Mouse (Mus musculus) heart, postnatal 10 days (tissue): ENCODE results near the gene Shc4. TPM values are rescaled to one million over a fixed set of nuclear protein-coding genes. Genes with fewer than 3 reads are reported as not detected.

Experiments
- DNase-seq, 2 experiments: peaks; one replicate each; pipeline ENCODE4 v3.0.0; 2021
- intact Hi-C: fragments of 180-260 bp; cut with DNase I; formaldehyde crosslinking; loops from one replicate; pipeline ENCODE4 v1.15.1; 2025
- total RNA-seq, 2 experiments: library from RNA; stranded (reverse); gene quantifications; 2 replicates each; pipeline ENCODE4 v1.2.3; 2021

Gene Shc4
- total RNA-seq, 2 experiments from 2014 or later: 0.77 TPM

DNA sequence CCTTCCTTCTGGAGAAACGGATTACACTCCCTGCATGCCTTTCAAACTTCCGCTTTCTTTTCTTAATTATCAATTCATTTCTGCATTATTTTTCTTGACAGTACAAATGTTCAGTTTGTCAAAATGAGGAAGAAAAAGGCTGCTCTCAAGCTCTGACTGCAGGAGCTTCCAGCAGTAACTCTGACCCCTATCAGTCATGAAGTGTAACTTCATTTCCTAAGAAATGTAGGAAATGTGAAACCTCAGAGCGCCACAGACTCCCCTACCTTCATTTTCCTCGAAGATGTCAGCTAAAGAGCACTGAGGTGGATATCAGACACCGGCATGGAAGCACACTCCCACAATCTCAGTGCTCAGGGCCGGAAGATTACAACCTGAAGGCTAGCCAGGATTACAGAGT, 129.9 kb downstream of the Shc4 start:
- intact Hi-C loops: loop anchor here (10.0 kb wide), 1 partner anchor 89 kb away; the partner anchor contains the start of genes Fbn1 and Gm9913

DNA sequence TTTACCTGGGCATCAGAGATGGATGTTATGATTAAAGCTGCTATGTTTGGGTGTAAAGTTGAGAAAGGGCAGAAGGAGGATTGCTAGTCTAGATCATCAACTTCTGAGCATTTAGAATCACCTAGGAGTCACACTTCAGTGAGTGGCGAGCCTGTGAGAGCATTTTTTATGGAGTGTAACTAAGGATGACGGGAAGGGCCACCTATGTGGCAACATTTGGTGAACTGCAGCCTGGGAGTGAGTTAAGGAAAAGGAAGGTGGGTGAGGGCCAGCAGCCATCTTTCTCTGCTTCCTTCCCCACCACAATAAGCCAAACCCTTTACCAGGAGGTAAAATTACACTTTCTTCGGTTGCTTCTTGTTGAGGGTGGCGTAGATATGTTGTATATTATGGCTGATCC, 132.1 kb downstream of the Shc4 start:
- intact Hi-C loops: loop anchor here (10.0 kb wide), 1 partner anchor 87 kb away; the partner anchor contains the start of genes Fbn1 and Gm9913
- DNase-seq: no peak

More for the DNA sequence above, 129.9 kb downstream of the Shc4 start:
- no peak for DNase-seq

DNA sequence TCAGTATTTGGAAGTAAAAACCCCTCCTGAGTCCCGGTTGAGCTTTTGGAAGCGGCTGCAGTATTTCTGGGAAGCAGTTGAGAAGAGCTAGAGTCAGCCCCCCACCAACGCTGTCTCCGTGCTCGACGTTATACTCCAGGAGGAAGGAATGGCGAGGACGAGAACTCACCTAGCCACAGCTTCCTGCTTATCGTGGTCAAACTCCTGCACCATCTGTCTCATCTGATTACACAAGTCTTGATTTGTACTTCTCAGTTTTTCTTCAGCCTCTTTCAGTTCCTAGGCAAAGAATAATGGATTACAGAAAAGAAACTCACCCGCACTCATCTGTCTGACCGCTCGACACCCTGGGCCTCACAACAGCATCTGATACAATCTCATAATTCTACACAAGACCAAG, 134.7 kb downstream of the Shc4 start:
- DNase-seq: no peak
- intact Hi-C loops: no loop called here

DNA sequence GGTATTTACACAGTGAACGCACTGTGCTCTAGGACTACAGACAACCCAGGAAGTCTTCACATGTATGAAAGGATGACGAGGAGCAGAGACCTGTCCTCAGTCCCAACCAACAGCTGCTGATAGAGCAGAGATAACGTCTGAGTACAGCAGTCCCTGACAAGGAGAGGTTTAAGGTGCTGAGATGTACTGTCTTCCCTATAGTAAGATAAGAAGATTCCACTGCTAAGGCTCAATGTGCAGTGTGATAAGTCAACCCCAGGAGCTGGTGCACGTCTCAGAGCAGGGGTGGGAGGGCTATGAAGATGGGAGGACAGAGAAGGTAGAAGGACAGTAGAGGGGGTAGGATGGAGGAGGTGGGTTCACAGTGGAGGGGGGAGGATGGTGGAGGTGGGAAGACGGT, 142.9 kb downstream of the Shc4 start:
- intact Hi-C loops: no loop called here
- DNase-seq: no peak

DNA sequence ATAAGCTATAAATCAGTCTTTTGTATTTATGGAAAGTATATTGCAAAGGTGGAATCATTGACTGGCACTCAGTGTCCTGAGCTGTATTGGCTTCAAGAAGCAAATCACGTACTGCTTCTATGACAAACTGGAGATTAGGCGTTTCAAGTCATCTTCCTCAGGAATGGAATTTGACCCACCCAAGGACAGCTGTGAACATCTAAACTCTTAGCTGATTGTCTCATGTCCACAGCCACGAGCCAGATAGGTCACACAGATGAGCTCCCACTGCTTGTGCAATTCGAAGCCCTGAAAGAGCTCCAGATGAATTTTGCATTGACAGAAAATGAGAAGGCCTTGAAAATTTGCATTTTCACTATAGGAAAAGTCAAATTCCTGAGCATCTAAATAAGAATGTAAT, 146.3 kb downstream of the Shc4 start:
- DNase-seq: peak in 1 of 2 experiments; percentile 17
- intact Hi-C loops: no loop called here

Other genes with a start within 250 kb of the Shc4 start
- gene Gm9913, start 219.1 kb downstream of the Shc4 start, total RNA-seq: under 1 TPM; 0.47 to 0.48 TPM
- 100 to 1,000 TPM; 243 to 249 TPM for gene Fbn1, start 216.2 kb downstream of the Shc4 start, total RNA-seq
- 1 to 10 TPM; 2.3 to 2.4 TPM for gene Cep152, start 99.0 kb downstream of the Shc4 start, total RNA-seq
- 10 to 100 TPM; 73.4 to 85.2 TPM for gene Eid1, start 51.1 kb downstream of the Shc4 start, total RNA-seq
- gene Secisbp2l, start 58.7 kb upstream of the Shc4 start, total RNA-seq: 10 to 100 TPM; 35.2 to 35.9 TPM
- gene Galk2, start 135.0 kb upstream of the Shc4 start, total RNA-seq: 10 to 100 TPM; 17.5 to 19.2 TPM
- 10 to 100 TPM; 82.8 to 85.5 TPM for gene Cops2, start 135.0 kb upstream of the Shc4 start, total RNA-seq